In the genomic region with DNA sequence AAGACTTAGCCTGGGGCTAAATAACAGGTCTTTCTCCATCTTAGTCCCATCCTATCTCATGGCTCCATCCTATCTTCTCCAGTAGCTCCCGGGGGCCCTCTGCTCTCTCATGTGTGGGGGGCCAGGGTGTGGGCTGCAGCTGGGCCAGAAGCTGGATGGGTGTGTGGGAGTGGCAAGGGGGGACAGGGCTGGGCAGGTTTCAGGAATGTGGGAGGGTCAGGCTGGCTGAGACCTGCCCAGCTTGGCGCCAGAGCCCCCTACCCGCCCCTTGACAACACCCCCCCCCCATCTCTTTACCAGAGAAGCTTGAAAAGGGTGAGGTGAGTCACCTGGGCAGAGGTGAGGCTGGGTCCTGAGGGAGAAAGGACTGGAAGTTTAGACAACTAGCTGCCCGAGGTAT, we compare ENCODE assay signal across 14 mouse cellular contexts. TPM values are rescaled to one million over a fixed set of nuclear protein-coding genes. Genes with fewer than 3 reads are reported as not detected.
DNase-seq lines count a peak whose midpoint lies in the region; ATAC-seq and TF ChIP-seq lines count a peak whose summit lies in the region.
"Had no signal": no experiment of that assay in that cellular context is flagged by ENCODE, and none has a peak within 500 bp of the region (broad histone marks: within the 10 kb centered on the region; RNA-seq: fewer than 3 reads in every experiment).

No protein-coding gene starts in this region.

- H3K4me1 ChIP-seq in heart, embryonic 12.5 days (replicated peaks), result peaks cover 31% of the 10 kb centered on the region
- H3K4me1 ChIP-seq in limb, embryonic 10.5 days, result peaks cover 33% of the 10 kb centered on the region
- H3K4me1 ChIP-seq in stomach, postnatal 0 days (replicated peaks; ENCODE audit: control insufficient read depth, insufficient read depth), result 0 out of 2 replicates have a peak, but pooled peaks cover 2% of the 10 kb centered on the region

- DNase-seq in heart, postnatal 4 days, result no peak
- DNase-seq in urinary bladder, postnatal 14 days (ENCODE audit: low spot score), result peak; percentile 60
- DNase-seq in urinary bladder, postnatal 36 days (ENCODE audit: low spot score in 2 of 2), result no peak
- DNase-seq in limb, embryonic 10.5 days (ENCODE audit: low spot score), result no peak
- peak; percentile 34 for DNase-seq in stomach, postnatal 0 days (ENCODE audit: low spot score)
- DNase-seq in embryo, embryonic 10 days (ENCODE audit: low spot score), result no peak
- DNase-seq: gastrocnemius, postnatal 25 days; right cerebral cortex, adult 18-20 months; thymus, adult 2 months had no signal

- 19% methylated on average over 4 of the region's 4 CpGs for WGBS in heart, embryonic 12.5 days
- WGBS in limb, embryonic 10.5 days, result 22% methylated on average over 4 of the region's 4 CpGs
- WGBS in stomach, postnatal 0 days, result 15% methylated on average over 4 of the region's 4 CpGs

- no peak for TF ChIP-seq CTCF in stomach, postnatal 0 days (IDR thresholded peaks at IDR 0.05; ENCODE audit: low read depth)

- no peak for TF ChIP-seq EP300 in stomach, postnatal 0 days (optimal IDR thresholded peaks at IDR 0.05)

- no peak for ATAC-seq in heart, embryonic 12.5 days (ENCODE audit: insufficient number of reproducible peaks, low FRiP score)
- ATAC-seq in stomach, postnatal 0 days (ENCODE audit: low FRiP score, low TSS enrichment), result 0 out of 2 replicates have a peak, but pooled peaks have one; percentile 27
- no peak for ATAC-seq in activated CD4-positive, CD25-positive, alpha-beta regulatory T cell, adult 4 months

- peaks cover 33% of the 10 kb centered on the region for H3K36me3 ChIP-seq in heart, embryonic 12.5 days
- 0 out of 2 replicates have a peak, but pooled peaks cover 3% of the 10 kb centered on the region for H3K36me3 ChIP-seq in limb, embryonic 10.5 days
- no peaks in the 10 kb centered on the region for H3K36me3 ChIP-seq in stomach, postnatal 0 days (ENCODE audit: control insufficient read depth, insufficient read depth, low read length)

- H3K9me3 ChIP-seq in heart, embryonic 12.5 days (replicated peaks), result no peaks in the 10 kb centered on the region
- H3K9me3 ChIP-seq in limb, embryonic 10.5 days (replicated peaks), result no peaks in the 10 kb centered on the region
- no peaks in the 10 kb centered on the region for H3K9me3 ChIP-seq in stomach, postnatal 0 days (ENCODE audit: control insufficient read depth, low read length)

- H3K4me2 ChIP-seq in heart, embryonic 12.5 days, result peak overlapping the region; percentile 85
- H3K4me2 ChIP-seq in stomach, postnatal 0 days (replicated peaks; ENCODE audit: low read depth), result peak overlapping the region; percentile 87

- H3K4me3 ChIP-seq in heart, embryonic 12.5 days, result peak overlapping the region; percentile 71
- peak overlapping the region; percentile 60 for H3K4me3 ChIP-seq in limb, embryonic 10.5 days
- H3K4me3 ChIP-seq in stomach, postnatal 0 days (ENCODE audit: low read depth, low read length), result peak overlapping the region; percentile 59

- peak overlapping the region; percentile 83 for H3K9ac ChIP-seq in heart, embryonic 12.5 days
- H3K9ac ChIP-seq in stomach, postnatal 0 days (ENCODE audit: low read length), result peak overlapping the region; percentile 73
- H3K9ac ChIP-seq: liver, embryonic 14.5 days had no signal

- no peaks in the 10 kb centered on the region for H3K27me3 ChIP-seq in heart, embryonic 12.5 days (replicated peaks)
- H3K27me3 ChIP-seq in limb, embryonic 10.5 days (ENCODE audit: low read depth, poor library complexity, severe bottlenecking), result peaks cover 40% of the 10 kb centered on the region
- H3K27me3 ChIP-seq in stomach, postnatal 0 days (ENCODE audit: control insufficient read depth, insufficient read depth, low read length), result no peaks in the 10 kb centered on the region

- H3K27ac ChIP-seq in heart, embryonic 12.5 days (ENCODE audit: poor library complexity, severe bottlenecking), result peak overlapping the region; percentile 62; the same call in 1 of the 2 replicates
- no peak overlapping the region for H3K27ac ChIP-seq in limb, embryonic 10.5 days
- peak overlapping the region; percentile 30 for H3K27ac ChIP-seq in stomach, postnatal 0 days (replicated peaks)
- H3K27ac ChIP-seq: liver, embryonic 14.5 days had no signal

RNA-seq across cellular contexts. Expression of a gene that starts 1.8 kb away (rescaled TPM):
- 232 and 245 TPM in 2 replicates for polyA plus RNA-seq in heart, embryonic 12.5 days (2016; fragmentation: Nextera tagmentation; extraction: Ambion mirVana)
- 100 to 1,000 TPM; 263 to 285 TPM for total RNA-seq in heart, postnatal 4 days (2021)
- 53.8 and 58.6 TPM in 2 replicates for polyA plus RNA-seq in limb, embryonic 10.5 days (2016; fragmentation: Nextera tagmentation; extraction: Ambion mirVana)
- polyA plus RNA-seq in stomach, postnatal 0 days (2015; fragmentation: Nextera tagmentation; extraction: Ambion mirVana), result 87.5 and 103 TPM in 2 replicates
- polyA plus RNA-seq in activated CD4-positive, CD25-positive, alpha-beta regulatory T cell, adult 4 months (2017; shearing (Covaris generic)), result 1 to 10 TPM; 1.4 to 1.6 TPM

RNA-seq across cellular contexts. Expression of a gene that starts 18.7 kb away (rescaled TPM):
- polyA plus RNA-seq in heart, embryonic 12.5 days (2016; fragmentation: Nextera tagmentation; extraction: Ambion mirVana), result 99.1 and 101 TPM in 2 replicates
- total RNA-seq in heart, postnatal 4 days (2021), result 10 to 100 TPM; 41.7 to 45.4 TPM
- polyA plus RNA-seq in limb, embryonic 10.5 days (2016; fragmentation: Nextera tagmentation; extraction: Ambion mirVana), result 78.1 and 87.9 TPM in 2 replicates
- polyA plus RNA-seq in stomach, postnatal 0 days (2015; fragmentation: Nextera tagmentation; extraction: Ambion mirVana), result 82.2 and 83.8 TPM in 2 replicates
- polyA plus RNA-seq in activated CD4-positive, CD25-positive, alpha-beta regulatory T cell, adult 4 months (2017; shearing (Covaris generic)), result under 1 TPM in 1 of 2 experiments, not detected in 1; 0.56 TPM

RNA-seq across cellular contexts. Expression of a gene that starts 27.6 kb away (rescaled TPM):
- polyA plus RNA-seq in heart, embryonic 12.5 days (2016; fragmentation: Nextera tagmentation; extraction: Ambion mirVana), result 0.27 TPM in 1 of 2 replicates, not detected in the other
- not detected for total RNA-seq in heart, postnatal 4 days (2021)
- polyA plus RNA-seq in limb, embryonic 10.5 days (2016; fragmentation: Nextera tagmentation; extraction: Ambion mirVana), result 1.4 and 1.6 TPM in 2 replicates
- 44.4 and 48.5 TPM in 2 replicates for polyA plus RNA-seq in stomach, postnatal 0 days (2015; fragmentation: Nextera tagmentation; extraction: Ambion mirVana)
- not detected for polyA plus RNA-seq in activated CD4-positive, CD25-positive, alpha-beta regulatory T cell, adult 4 months (2017; shearing (Covaris generic))
- total RNA-seq: gastrocnemius, postnatal 25 days; layer of hippocampus, adult 8-10 months had no signal
- polyA plus RNA-seq: CD4-positive, CD25-positive, alpha-beta regulatory T cell, adult 4 months had no signal

RNA-seq across cellular contexts. Expression of a gene that starts 53.6 kb away (rescaled TPM):
- polyA plus RNA-seq in heart, embryonic 12.5 days (2016; fragmentation: Nextera tagmentation; extraction: Ambion mirVana), result 1.4 and 1.7 TPM in 2 replicates
- 1 to 10 TPM; 4.0 TPM for total RNA-seq in heart, postnatal 4 days (2021)
- 0.82 and 1.2 TPM in 2 replicates for polyA plus RNA-seq in limb, embryonic 10.5 days (2016; fragmentation: Nextera tagmentation; extraction: Ambion mirVana)
- 8.9 and 9.1 TPM in 2 replicates for polyA plus RNA-seq in stomach, postnatal 0 days (2015; fragmentation: Nextera tagmentation; extraction: Ambion mirVana)
- 10 to 100 TPM; 15.9 to 19.5 TPM for polyA plus RNA-seq in activated CD4-positive, CD25-positive, alpha-beta regulatory T cell, adult 4 months (2017; shearing (Covaris generic))

RNA-seq across cellular contexts. Expression of a gene that starts 53.8 kb away (rescaled TPM):
- 160 and 166 TPM in 2 replicates for polyA plus RNA-seq in heart, embryonic 12.5 days (2016; fragmentation: Nextera tagmentation; extraction: Ambion mirVana)
- total RNA-seq in heart, postnatal 4 days (2021), result 100 to 1,000 TPM; 147 to 153 TPM
- polyA plus RNA-seq in limb, embryonic 10.5 days (2016; fragmentation: Nextera tagmentation; extraction: Ambion mirVana), result 244 and 285 TPM in 2 replicates
- 98.0 and 105 TPM in 2 replicates for polyA plus RNA-seq in stomach, postnatal 0 days (2015; fragmentation: Nextera tagmentation; extraction: Ambion mirVana)
- polyA plus RNA-seq in activated CD4-positive, CD25-positive, alpha-beta regulatory T cell, adult 4 months (2017; shearing (Covaris generic)), result 10 to 100 TPM in 1 of 2 experiments, 1 to 10 TPM in 1; 5.7 to 11.7 TPM

Comparison
In these comparisons a context has a peak if more than half of its experiments do, and no peak if none do; other contexts are left out.
1. DNase-seq: peak in urinary bladder, postnatal 14 days (single experiment) and stomach, postnatal 0 days (single experiment); none in heart, postnatal 4 days (single experiment), urinary bladder, postnatal 36 days (0 of 2), limb, embryonic 10.5 days (single experiment) and embryo, embryonic 10 days (single experiment).
2. RNA of a gene that starts 1.8 kb away (polyA plus RNA-seq): 232 to 245 TPM in heart, embryonic 12.5 days, 87.5 to 103 TPM in stomach, postnatal 0 days and 53.8 to 58.6 TPM in limb, embryonic 10.5 days; 1.4 to 1.6 TPM in activated CD4-positive, CD25-positive, alpha-beta regulatory T cell, adult 4 months; every median in the first group is over 10 times any median in the second.
3. RNA of a gene that starts 18.7 kb away (polyA plus RNA-seq): 99.1 to 101 TPM in heart, embryonic 12.5 days, 82.2 to 83.8 TPM in stomach, postnatal 0 days and 78.1 to 87.9 TPM in limb, embryonic 10.5 days; 0.56 TPM in activated CD4-positive, CD25-positive, alpha-beta regulatory T cell, adult 4 months; every median in the first group is over 10 times any median in the second.
4. RNA of a gene that starts 27.6 kb away (polyA plus RNA-seq): 44.4 to 48.5 TPM in stomach, postnatal 0 days; 1.4 to 1.6 TPM in limb, embryonic 10.5 days, 0.27 TPM in heart, embryonic 12.5 days and not detected in activated CD4-positive, CD25-positive, alpha-beta regulatory T cell, adult 4 months; every median in the first group is over 10 times any median in the second.
5. Peak in every context shown above with its lines, with median percentiles within 50 percentile points of each other: H3K4me3 ChIP-seq.